Mouse (Mus musculus) MEL (cell line): ENCODE data around the gene Skida1.

Experiments used
- POLR2A ChIP-seq, 2 experiments: IDR thresholded peaks; 2 replicates each; pipeline ENCODE4 v1.6.1; 2011 to 2012; ENCODE audit warnings: low read length in 2 of 2, mild to moderate bottlenecking in 2 of 2, control low read depth in 1 of 2, improper control_type of control experiment in 1 of 2, low read depth in 1 of 2, moderate library complexity in 1 of 2; ENCODE audit not compliant: control insufficient read depth in 1 of 2, insufficient read depth in 1 of 2, poor library complexity in 1 of 2
- UBTF ChIP-seq: IDR thresholded peaks from 2 replicates; pipeline ENCODE4 v1.6.1; 2012; ENCODE audit warnings: low read depth, mild to moderate bottlenecking, inconsistent platforms, low read length, improper control_type of control experiment, moderate library complexity, borderline replicate concordance; ENCODE audit not compliant: insufficient read depth
- ZMIZ1 ChIP-seq: IDR thresholded peaks from 2 replicates; pipeline ENCODE4 v1.6.1; 2012; ENCODE audit warnings: low read depth, mild to moderate bottlenecking, inconsistent platforms, low read length, improper control_type of control experiment, moderate library complexity

GRCm38 (mm10) chr2:18038141-18038752 lies 10.6 kb downstream of the Skida1 start:
- TF ChIP-seq ZMIZ1: no peak
- TF ChIP-seq POLR2A (IDR thresholded peaks at IDR 0.05; ENCODE audit: control insufficient read depth in 1 of 2, insufficient read depth in 1 of 2, low read depth in 1 of 2, low read length in 2 of 2, poor library complexity in 1 of 2): no peak
- TF ChIP-seq UBTF: no peak
